Mouse (Mus musculus) liver, embryonic 14.5 days (tissue): ENCODE data around the gene Zscan29.

Experiments
- CTCF ChIP-seq: IDR thresholded peaks from 2 replicates; pipeline ENCODE4 v1.5.1; 2016; ENCODE audit warnings: antibody characterized with exemption, low read depth, control low read depth
- EP300 ChIP-seq: IDR thresholded peaks from 2 replicates; pipeline ENCODE4 v1.6.1; 2016; ENCODE audit warnings: antibody characterized with exemption, low read depth

GRCm38 (mm10) chr2:121137371-121137770, 33.6 kb downstream of the Zscan29 start:
- no peak for TF ChIP-seq CTCF
- TF ChIP-seq EP300 = no peak
